18 mouse cellular contexts compared by ENCODE assay signal in genomic region chr3:40262536-40262935, GRCm38 (mm10).
DNase-seq lines count a peak whose midpoint lies in the region; ATAC-seq and TF ChIP-seq lines count a peak whose summit lies in the region.
"Had no signal": no experiment of that assay in that cellular context is flagged by ENCODE, and none has a peak within 500 bp of the region (broad histone marks: within the 10 kb centered on the region; RNA-seq: fewer than 3 reads in every experiment).

No protein-coding gene starts in this region.

- DNase-seq in embryonic facial prominence, embryonic 10.5 days (ENCODE audit: low spot score): no peak
- peak; percentile 10 for DNase-seq in brain, embryonic 18.5 days (ENCODE audit: low read depth, low spot score)
- DNase-seq in left cerebral cortex, postnatal 10 days (ENCODE audit: extremely low spot score in 1 of 2, low spot score in 2 of 2): peak; percentile 20 to 47
- peak; percentile 8 for DNase-seq in right cerebral cortex, postnatal 25 days
- no peak for DNase-seq in lung, postnatal 4 days
- DNase-seq in urinary bladder, postnatal 10 days (ENCODE audit: low spot score): no peak
- no peak for DNase-seq in midbrain, postnatal 0 days (ENCODE audit: low spot score)
- DNase-seq: cerebellum, postnatal 25 days; gastrocnemius, postnatal 25 days; kidney, postnatal 10 days; liver, postnatal 0 days had no signal

- no peak overlapping the region for H3K9ac ChIP-seq in embryonic facial prominence, embryonic 13.5 days
- no peak overlapping the region for H3K9ac ChIP-seq in midbrain, postnatal 0 days (replicated peaks; ENCODE audit: low read length, poor library complexity, severe bottlenecking)
- H3K9ac ChIP-seq: limb, embryonic 15.5 days; liver, postnatal 0 days; midbrain, embryonic 12.5 days; stomach, embryonic 15.5 days had no signal

- intact Hi-C loops in left cerebral cortex, postnatal 10 days (cut with DNase I): no loop called here

- H3K4me3 ChIP-seq in embryonic facial prominence, embryonic 13.5 days: no peak overlapping the region
- no peak overlapping the region for H3K4me3 ChIP-seq in embryonic facial prominence, embryonic 10.5 days
- H3K4me3 ChIP-seq in midbrain, postnatal 0 days (ENCODE audit: low read depth, low read length): no peak overlapping the region
- H3K4me3 ChIP-seq: limb, embryonic 15.5 days; midbrain, embryonic 12.5 days; stomach, embryonic 15.5 days had no signal

- peak overlapping the region; percentile 14; the same call in 1 of the 2 replicates for H3K27ac ChIP-seq in embryonic facial prominence, embryonic 13.5 days
- no peak overlapping the region for H3K27ac ChIP-seq in embryonic facial prominence, embryonic 10.5 days (replicated peaks)
- no peak overlapping the region for H3K27ac ChIP-seq in midbrain, postnatal 0 days (ENCODE audit: low read depth, low read length)
- H3K27ac ChIP-seq: limb, embryonic 15.5 days; midbrain, embryonic 12.5 days; stomach, embryonic 15.5 days had no signal

- 66% methylated on average over 7 of the region's 7 CpGs for WGBS in embryonic facial prominence, embryonic 13.5 days
- 83% methylated on average over 7 of the region's 7 CpGs for WGBS in embryonic facial prominence, embryonic 10.5 days
- 80% methylated on average over 7 of the region's 7 CpGs for WGBS in midbrain, postnatal 0 days

- peaks cover 3% of the 10 kb centered on the region; the same call in 1 of the 2 replicates for H3K4me1 ChIP-seq in embryonic facial prominence, embryonic 13.5 days
- H3K4me1 ChIP-seq in embryonic facial prominence, embryonic 10.5 days: no peaks in the 10 kb centered on the region
- H3K4me1 ChIP-seq in midbrain, postnatal 0 days (ENCODE audit: insufficient read depth, low read length): no peaks in the 10 kb centered on the region
- H3K4me1 ChIP-seq: limb, embryonic 15.5 days; midbrain, embryonic 12.5 days; stomach, embryonic 15.5 days had no signal

- no peaks in the 10 kb centered on the region for H3K36me3 ChIP-seq in embryonic facial prominence, embryonic 13.5 days
- no peaks in the 10 kb centered on the region for H3K36me3 ChIP-seq in embryonic facial prominence, embryonic 10.5 days (replicated peaks)
- no peaks in the 10 kb centered on the region for H3K36me3 ChIP-seq in midbrain, postnatal 0 days (ENCODE audit: insufficient read depth, low read length)
- H3K36me3 ChIP-seq: G1E; limb, embryonic 15.5 days; midbrain, embryonic 12.5 days; stomach, embryonic 15.5 days had no signal

- no peak for TF ChIP-seq CTCF in midbrain, postnatal 0 days (IDR thresholded peaks at IDR 0.05)

- no peaks in the 10 kb centered on the region for H3K9me3 ChIP-seq in embryonic facial prominence, embryonic 13.5 days
- H3K9me3 ChIP-seq in embryonic facial prominence, embryonic 10.5 days: no peaks in the 10 kb centered on the region
- no peaks in the 10 kb centered on the region for H3K9me3 ChIP-seq in midbrain, postnatal 0 days (ENCODE audit: low read length)
- H3K9me3 ChIP-seq: G1E; limb, embryonic 15.5 days; midbrain, embryonic 12.5 days; stomach, embryonic 15.5 days had no signal

- no peak for ATAC-seq in embryonic facial prominence, embryonic 13.5 days (ENCODE audit: insufficient number of reproducible peaks, insufficient read depth, low FRiP score, low TSS enrichment, low read depth)
- no peak for ATAC-seq in midbrain, postnatal 0 days (ENCODE audit: low FRiP score)
- ATAC-seq: CD4-positive, CD25-positive, alpha-beta regulatory T cell, adult 4 months; intestine, postnatal 0 days; liver, postnatal 0 days had no signal

- H3K27me3 ChIP-seq in embryonic facial prominence, embryonic 13.5 days: no peaks in the 10 kb centered on the region
- H3K27me3 ChIP-seq in embryonic facial prominence, embryonic 10.5 days (replicated peaks; ENCODE audit: low read depth, poor library complexity, severe bottlenecking): no peaks in the 10 kb centered on the region
- no peaks in the 10 kb centered on the region for H3K27me3 ChIP-seq in midbrain, postnatal 0 days (ENCODE audit: insufficient read depth, low read length)
- H3K27me3 ChIP-seq: limb, embryonic 15.5 days; midbrain, embryonic 12.5 days; stomach, embryonic 15.5 days had no signal

- H3K4me2 ChIP-seq in embryonic facial prominence, embryonic 13.5 days: no peak overlapping the region
- no peak overlapping the region for H3K4me2 ChIP-seq in midbrain, postnatal 0 days (ENCODE audit: low read depth, low read length, poor library complexity, severe bottlenecking)
- H3K4me2 ChIP-seq: limb, embryonic 15.5 days; midbrain, embryonic 12.5 days; stomach, embryonic 15.5 days had no signal

Comparison
In these comparisons a context has a peak if more than half of its experiments do, and no peak if none do; other contexts are left out.
1. DNase-seq: peak in brain, embryonic 18.5 days (single experiment), left cerebral cortex, postnatal 10 days (2 of 2) and right cerebral cortex, postnatal 25 days (single experiment); none in embryonic facial prominence, embryonic 10.5 days (single experiment), lung, postnatal 4 days (0 of 2), urinary bladder, postnatal 10 days (single experiment) and midbrain, postnatal 0 days (single experiment).